Mouse (Mus musculus) cerebral cortex, adult 2 months (tissue): ENCODE results near the gene Dynlt1b.

Source experiments
- WGBS: fragments of 180-500 bp; shearing (Covaris S2); methylation state at CpG from one replicate; pipeline ENCODE4 v1.1.7; 2018; 5-methylcytosine and 5-hydroxymethylcytosine counted together

Gene Dynlt1b

DNA sequence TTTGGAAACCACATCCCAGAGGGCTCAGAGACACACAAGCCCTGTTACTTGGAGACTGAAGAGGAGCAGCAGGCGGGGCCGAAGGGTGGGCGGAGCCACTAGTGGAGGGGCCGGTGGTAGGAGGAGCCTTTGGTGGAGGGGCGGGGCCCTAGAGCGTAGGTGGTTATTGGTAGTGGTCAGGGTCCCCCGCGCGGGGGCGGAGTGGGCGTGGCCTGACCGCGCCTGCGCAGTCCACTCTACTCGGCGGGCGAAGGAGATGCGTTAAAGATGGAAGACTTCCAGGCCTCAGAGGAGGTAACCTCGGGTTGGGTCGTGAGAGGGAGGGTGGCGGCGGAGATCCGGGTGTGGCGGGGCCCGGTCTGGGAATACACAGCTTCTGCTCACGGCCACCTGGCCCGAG lies at the start of gene Dynlt1b:
TSS of gene Dynlt1b (plus strand) at position 168 of the 400 bp plus-strand sequence.
- 2% methylated on average over 27 of the region's 27 CpGs for WGBS

DNA sequence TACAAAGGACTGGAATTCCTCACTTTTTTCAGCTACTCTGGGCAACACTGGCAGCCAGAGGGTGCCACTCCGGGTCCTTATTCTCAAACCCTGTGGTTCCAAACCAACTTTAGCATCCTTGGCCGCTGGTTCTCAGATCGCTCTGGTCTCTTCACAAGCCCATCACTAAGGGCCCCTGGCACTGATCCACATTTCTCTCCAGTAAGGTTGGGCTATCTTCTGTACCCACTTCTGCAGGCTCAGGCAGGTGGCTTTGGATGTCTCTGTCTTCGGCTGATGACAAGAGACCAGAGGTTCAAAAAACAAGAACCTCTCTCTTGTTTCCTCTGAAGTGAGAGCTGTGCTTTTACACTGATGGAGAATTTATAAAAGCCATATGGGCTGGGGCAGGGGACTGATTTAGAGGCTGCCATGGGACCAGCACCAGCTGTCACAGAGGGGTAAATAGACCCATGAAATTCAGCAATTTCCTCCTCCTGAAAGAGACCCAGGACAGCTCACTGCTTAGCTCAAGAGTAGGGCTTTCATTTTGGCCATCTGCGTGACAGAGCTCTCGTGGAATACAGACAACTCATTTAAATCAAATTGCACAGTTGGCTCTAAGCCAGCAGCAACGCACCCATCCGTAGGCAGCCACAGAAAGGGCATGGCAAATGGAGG lies 49.6 kb upstream of the Dynlt1b start:
- 43% methylated on average over 1 of the region's 8 CpGs for WGBS

DNA sequence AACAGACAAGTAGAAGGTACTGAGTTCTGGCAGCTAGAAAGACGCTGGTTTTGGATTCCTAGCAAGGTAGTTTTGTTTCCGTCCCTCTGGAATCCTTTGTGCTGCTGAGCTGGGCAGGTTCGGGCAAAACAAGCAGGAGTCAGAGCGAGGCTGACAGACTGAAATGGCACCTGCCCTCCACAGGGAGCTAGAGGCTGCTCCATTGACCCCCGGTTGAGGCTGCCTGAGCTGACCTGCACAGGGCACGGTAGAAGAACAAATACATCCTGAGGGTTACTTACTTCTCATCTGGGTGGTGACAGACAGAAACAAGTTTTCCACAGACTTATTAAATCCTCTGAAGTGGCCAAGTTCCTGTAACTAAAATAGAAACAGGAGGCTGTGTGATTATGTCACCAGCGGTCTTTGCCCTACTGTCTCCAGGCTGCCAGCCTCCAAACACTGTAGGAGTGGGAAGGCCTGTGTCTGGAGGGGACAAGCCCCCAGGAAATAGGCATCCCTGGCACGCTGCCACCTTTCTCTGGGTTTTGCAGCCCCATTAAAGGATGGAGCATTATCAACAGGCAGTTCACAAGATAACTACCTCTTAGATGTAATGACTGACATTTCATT lies 48.7 kb upstream of the Dynlt1b start:
- no CpG with 5 or more reads among the region's 8 CpGs for WGBS

DNA sequence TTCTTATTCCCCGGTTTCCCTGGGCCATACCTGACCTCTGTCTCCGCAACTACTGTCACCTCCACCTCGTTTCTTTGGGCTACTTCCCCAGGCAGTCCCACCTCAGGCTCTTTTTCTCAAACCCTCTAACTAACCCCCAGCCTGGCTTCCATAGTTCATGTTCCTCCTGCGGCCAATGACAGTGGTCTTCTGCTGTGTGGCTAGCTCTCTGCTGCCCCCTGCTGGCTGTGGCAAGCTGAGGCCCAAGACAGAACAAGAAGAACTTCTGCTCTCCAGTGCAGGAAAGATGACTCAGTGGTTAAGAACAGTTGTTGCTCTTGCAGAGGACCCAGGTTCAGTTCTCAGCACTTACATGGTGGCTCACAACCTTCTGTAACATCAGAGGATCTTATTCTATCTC lies 43.0 kb upstream of the Dynlt1b start:
- WGBS, result no CpG with 5 or more reads among the region's 4 CpGs

DNA sequence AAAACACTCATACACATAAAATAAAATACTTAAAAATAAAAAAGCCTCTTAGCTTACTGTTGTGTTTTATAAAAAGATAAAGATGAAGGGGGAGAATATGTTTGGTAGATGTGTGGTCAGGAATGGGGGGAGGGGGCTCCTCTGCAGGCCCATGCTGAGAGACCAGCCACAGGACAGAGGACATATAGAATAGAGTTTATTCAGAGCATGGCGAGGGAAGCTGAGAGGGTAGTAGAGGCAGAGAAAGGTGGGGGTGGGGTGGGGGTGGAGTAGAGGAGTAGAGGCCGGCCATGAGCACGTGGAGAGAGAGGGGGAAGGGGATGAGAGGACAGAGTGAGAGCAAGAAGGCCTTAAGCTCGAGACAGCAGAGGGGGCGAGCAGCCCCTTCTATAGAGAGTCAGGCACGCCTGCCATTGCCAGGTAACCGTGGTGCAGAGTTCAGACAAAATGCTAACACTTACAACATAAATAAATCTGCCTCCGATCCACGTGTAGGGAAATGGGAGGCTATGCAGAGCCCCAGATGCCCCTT lies 42.5 kb upstream of the Dynlt1b start:
- no CpG with 5 or more reads among the region's 9 CpGs for WGBS

DNA sequence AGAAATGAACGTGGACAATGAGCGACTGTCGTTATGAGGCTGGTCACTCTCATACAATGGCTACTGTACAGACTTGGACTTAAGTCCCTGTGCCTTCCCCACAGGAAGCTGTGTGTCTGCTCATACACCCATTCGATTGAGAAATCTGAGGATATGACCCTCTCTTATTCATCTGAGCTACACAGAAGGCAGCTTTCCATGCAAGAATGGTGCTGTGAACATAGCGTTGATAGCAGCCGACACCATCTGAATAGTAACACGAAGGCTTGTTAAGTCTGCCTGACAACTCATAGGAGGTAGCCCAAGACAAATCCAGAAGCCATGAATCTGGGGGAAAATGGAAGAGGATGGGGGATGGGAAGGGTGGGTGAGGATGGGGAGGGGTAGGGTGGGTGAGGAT lies 40.4 kb upstream of the Dynlt1b start:
- WGBS, result 22% methylated on average over 5 of the region's 7 CpGs

DNA sequence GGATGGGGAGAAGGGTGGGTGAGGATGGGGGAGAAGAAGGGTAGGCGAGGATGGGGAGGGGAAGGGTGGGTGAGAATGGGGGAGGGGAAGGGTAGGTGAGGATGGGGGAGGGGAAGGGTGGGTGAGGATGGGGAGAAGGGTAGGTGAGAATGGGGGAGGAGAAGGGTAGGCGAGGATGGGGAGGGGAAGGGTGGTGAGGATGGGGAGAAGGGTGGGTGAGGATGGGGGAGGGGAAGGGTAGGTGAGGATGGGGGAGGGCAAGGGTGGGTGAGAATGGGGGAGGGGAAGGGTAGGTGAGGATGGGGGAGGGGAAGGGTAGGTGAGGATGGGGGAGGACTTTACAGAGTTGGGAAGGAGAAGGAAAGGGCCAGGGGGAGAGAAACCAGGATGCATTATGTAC lies 39.2 kb upstream of the Dynlt1b start:
- WGBS, result 94% methylated on average over 2 of the region's 2 CpGs

DNA sequence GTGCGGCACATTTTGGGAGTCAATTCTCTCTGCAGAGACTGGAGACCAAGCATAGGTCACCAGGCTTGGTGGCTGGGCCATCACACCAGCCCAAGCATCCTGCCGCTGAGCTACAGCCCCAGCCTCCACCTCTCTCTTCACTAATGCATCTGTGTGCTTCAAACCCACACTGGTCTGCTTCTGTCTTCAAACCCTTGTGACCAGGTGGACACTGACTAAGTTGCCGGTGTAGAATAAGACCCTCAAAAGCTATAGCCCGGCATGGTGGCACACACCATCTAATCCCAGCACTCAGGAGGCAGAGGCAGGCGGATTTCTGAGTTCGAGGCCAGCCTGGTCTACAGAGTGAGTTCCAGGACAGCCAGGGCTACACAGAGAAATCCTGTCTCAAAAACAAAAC lies 38.2 kb upstream of the Dynlt1b start:
- 89% methylated on average over 5 of the region's 6 CpGs for WGBS

DNA sequence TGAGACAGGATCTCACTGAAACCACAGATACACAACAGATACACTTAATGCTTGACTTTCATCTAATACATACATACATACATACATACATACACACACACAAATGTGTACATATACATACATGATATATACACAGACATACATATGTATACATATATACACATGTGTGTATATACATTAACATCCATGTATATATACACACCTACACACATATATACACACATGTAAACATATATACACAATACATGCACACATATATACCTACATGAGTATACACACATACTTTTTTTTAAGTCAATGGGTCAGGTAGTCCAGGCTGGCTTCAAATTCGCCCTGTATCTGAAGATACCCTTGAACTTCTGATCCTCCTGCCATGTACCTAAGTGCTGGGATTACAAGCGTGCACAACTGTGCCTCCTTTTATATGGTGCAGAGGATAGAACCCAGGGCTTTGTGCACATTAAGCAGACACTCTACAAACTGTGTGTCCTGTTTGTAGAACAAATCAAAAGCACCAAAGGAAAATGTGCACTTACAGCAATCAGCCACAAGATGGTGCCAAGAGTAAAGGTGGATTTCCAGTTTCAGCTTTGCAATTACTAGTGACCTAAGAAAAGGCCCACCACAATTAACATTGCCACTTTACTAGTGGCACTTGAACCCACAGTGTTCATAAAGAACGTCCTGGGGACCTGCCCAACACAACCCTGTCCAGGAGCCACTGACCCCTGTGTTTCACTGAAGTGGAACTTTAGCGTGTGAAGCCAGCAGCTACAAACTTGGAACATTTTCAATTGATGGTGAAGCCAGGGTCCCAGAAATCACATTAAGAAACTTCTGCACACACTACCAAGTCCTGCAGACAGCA lies 37.2 kb upstream of the Dynlt1b start:
- WGBS, result no CpG with 5 or more reads among the region's 4 CpGs

DNA sequence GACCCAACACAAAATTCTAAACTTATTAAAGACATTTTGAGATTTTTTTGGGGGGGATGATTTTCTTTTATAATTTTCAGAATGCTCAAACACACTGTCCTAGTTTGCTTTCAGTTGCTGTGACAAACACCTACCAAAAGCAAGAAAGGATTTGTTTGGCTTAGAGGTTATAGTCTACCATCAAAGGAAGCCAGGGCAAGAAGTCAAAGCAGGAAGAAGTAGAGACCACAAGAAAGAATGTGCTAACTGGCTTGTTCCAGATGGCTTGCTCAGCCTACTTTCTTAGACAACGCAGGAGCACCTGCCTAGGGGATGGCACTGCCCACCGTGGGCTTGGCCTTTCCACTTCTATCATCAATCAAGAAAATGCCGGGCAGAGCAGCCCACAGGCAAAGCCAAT lies 31.8 kb upstream of the Dynlt1b start:
- 100% methylated on average over 1 of the region's 3 CpGs for WGBS

DNA sequence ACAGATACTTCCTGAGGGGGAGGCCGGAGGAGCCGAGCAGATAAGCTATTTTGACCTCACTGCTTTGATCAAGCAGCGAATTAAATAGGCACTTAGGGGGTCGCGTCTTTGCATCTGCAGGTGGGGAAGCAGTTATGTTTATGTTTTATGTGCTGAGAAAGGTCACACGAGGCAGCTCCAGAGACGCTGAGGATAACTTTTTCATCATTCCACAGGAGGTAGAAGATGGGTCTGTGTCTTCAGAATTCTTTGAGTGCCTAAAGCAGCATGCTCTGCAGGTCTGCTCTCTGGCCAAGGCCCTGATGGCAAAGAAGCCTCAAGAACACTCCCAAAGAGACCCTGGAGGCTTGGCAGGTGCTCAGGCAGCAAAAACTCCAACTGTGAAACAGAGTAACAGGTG lies 31.1 kb upstream of the Dynlt1b start:
- WGBS, result 61% methylated on average over 7 of the region's 7 CpGs

DNA sequence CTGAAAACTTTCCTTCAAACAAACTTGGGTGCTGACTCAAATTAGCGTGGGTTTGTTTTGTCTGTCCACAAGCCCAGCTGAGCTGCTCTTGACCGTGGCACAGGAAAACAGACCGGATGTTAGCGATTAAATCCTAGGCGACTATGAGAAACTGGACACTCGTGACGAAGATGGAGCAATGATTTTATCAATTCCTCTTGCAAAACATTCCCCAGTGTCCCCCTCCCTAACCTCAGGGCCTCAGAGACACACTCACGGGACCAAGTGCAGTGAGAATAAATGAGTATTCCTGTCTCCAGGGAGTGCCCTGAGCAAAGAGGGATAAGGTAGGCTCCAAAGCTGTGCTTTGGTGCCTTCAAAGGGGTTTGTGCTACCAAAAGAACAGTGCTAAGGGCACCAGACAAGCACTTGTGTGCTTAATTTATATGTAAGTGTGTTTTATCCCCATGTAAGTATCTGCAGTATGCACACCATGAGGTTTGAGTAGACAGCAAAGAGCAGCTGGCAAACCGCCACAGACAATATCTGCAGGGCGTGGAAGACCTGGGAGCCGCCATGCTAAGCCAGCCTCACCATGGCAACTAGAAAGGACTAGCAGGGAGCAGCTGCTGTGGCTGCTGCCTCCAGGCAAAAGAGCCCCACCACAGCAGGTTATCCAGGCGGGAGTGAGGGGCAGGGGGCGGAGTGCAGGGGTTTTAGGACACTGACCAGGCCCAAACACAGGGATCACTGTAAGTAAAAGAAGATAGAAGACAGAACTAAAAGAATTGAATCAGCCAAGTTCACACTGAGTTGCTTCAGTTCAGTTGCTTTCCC lies 30.4 kb upstream of the Dynlt1b start:
- 38% methylated on average over 8 of the region's 13 CpGs for WGBS

DNA sequence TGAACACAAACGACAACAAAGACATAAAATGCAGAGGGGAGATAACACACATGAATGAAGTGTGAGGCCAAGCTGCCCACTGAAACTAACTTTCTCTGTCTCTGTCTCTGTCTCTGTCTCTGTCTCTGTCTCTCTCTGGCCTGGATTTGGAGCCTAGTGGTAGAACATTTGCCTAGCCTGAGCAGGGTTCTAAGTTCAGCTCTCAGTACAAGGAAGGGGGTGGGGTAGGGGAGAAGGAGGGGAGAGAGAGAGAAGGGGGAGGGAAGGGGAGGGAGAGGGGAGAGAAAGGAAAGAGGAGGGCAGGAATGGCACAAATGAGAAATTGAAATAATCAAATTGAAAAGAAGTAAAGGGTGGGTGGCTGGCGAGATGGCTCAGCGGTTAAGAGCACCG lies 29.8 kb upstream of the Dynlt1b start:
- WGBS, result 78% methylated on average over 4 of the region's 4 CpGs

DNA sequence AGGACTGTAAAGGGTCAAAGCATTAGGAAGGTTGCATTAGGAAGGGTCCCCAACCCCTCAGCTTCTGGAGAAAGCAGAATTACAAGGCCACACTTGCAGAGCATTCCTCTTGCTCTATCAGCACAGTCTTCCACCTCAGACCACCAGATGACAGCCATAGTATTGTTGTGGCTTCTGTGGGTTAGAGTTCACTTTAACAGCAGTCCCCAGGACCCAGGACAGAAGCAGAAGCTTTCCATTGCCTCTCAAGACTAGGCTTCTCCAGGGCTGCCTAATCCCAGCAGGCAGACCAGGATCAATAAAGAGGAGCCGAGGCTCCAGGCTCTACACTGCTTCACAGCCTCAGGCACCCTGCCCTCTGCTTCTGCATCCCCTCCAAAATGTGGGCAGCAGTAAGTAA lies 25.4 kb upstream of the Dynlt1b start:
- WGBS, result 72% methylated on average over 1 of the region's 1 CpGs

DNA sequence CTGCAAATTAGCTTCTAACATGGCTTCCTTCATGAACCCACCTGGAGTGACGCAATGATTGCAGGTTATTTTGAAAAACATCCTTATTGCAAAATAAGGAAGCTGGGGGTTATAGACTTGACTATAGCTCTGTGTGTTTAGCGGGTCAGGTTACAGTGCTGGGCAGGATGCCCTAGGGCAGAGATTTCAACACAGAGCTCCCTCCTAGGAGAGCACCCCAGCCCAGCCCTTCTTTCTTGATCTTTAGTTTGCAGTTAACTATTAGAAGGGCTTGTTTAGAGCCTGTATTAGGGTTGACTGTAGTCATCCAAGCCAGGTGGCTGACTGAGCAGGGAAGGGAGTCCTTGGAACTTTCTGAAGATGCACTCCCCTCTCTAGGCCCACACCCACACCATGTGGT lies 22.9 kb upstream of the Dynlt1b start:
- WGBS, result 78% methylated on average over 1 of the region's 2 CpGs

DNA sequence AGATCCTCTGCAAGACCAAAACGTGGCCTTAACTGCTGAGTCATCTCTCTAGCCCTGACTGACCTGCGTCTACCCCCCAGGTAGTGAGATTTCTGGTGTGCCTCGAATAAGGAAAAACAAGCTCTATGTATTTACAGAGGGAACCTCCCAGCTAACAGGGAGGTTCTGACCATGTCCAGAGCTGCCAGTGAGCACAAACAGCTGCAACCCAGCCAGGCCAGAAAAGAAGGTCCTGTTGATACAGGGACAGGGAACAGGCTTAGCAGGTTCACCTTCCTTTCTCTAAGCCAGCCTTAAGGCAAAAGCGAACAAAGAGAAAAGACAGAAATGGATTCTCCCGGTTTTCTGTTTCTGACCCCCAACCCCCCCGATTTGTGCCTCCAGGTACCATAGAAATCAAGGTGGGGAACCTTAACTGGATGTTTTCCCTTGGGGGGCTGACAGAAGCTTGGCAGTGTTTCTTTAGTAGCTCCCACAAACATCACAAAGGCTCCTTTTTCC lies 19.1 kb upstream of the Dynlt1b start:
- 67% methylated on average over 6 of the region's 6 CpGs for WGBS

DNA sequence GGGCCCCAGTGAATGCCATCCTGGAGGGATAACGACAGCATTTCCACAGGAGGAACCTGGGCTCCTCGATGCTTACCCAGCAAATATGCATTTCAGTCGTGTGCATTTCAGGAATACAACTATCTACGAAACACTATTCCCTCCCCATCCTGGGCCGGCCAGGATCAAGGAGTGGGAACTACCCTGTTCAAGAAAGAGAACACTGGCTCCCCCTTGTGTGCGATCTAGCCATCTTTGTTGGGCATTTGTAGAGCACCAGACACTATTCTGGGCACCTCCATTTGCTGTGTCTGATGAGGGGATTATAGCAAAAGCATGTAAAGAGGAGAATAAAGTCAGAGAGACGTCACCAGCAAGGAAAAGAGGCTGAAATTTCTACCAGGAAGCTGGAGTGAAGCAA lies 12.8 kb upstream of the Dynlt1b start:
- WGBS, result 41% methylated on average over 6 of the region's 7 CpGs

DNA sequence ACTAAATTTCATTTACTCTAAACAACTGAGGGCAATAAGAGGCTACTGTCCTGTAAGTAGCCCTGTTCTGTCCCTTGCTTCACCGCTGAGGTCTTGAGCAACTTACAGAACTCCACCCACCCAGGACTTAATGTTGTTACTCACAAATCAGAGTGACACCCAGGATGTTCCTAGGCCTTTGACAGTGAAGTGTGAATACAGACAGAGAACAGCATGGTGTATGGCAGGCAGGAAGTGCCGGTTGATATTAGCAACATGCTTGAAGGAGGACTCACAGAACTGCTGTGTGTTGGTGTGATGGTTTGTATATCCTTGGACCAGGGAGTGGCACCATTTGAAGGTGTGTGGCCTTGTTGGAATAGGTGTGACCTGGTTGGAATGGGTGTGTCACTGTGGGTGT lies 9.4 kb upstream of the Dynlt1b start:
- WGBS, result 93% methylated on average over 2 of the region's 2 CpGs

DNA sequence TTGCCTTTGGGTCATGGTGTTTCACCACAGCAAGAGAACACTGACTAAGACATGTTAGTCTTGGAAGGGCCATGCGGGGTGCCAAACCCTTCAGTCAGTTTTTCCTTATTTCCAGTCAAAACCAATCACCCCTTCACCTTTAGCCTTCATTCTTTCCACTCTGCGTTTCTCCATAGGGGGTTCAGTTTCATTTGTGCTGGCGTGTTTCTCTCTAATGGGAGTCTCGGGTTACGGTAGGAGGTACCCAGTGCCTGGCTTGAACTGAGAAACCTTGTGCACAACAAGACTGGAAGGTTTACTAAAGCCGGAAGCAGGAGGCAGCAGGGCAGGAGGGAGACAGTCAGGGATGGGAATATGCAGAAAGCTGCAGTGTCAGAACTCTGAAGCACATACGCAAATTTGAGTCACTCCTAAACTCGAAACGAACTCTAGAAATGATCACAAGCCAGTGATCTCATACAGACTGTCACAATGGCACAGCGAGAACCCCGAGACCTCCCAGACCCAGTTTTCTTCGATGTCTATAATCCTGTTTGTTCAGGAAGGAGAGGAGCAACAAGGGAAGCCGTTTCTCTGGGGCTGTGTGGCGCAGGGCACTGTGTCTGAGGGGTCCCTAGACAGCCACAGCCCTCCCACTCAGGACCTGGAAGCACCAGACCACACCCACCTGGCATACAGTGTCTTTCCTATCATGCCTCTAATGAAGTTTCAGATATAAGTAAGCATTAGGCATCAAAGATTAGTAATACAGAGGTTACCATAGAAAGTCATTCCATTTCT lies 8.2 kb upstream of the Dynlt1b start:
- 46% methylated on average over 13 of the region's 14 CpGs for WGBS

DNA sequence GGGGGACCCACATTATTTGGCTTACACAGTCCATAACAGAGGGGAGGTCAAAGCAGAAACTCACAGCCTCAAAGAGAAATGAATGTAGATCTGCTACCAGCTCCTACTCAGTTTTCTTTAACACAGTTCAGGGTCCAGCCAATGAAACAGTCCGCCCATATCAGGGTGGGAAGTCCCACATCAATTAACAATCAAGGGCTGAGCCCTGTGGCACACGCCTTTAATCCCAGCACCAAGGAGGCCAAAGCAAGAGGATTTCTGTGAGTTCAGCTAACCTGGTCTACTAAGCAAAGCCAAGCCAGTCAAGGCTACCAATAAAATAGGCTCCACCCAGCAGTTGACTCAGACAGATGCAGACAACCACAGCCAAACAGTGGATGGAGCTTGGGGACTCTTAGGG lies 7.5 kb upstream of the Dynlt1b start:
- WGBS, result 77% methylated on average over 2 of the region's 2 CpGs

DNA sequence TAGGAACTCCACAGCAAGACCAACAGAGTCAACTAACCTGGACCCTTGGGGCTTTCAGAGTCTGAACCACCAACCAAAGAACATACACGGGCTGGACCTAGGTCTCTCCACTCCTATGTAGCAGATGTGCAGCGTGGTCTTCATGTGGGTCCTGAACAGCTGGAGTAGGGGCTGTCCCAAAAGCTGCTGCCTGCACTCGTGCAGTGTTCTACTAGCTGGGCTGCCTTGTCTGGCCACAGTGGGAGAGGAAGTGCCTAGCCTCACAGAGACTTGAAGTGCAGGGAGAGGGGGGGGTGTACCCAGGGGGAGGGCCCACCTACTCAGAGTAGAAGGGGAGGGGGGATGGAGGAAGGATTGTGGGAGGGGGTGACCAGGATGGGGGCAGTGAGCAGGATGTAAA lies 7.1 kb upstream of the Dynlt1b start:
- WGBS, result 76% methylated on average over 3 of the region's 3 CpGs
